Mouse (Mus musculus) E14TG2a.4 (cell line): Measurements from ENCODE around the gene Psmc3ip.
A peak's percentile ranks its signal among the peaks of the same experiment; 100 is the strongest.
"Not testable (repeated sequence)": the region's sequence is repeated elsewhere in the genome, so short reads cannot be mapped to it uniquely, and the experiment has no call there.

Experiments
- H3K27me3 ChIP-seq: 2 replicates; pipeline ENCODE4 v1.6.1; 2014; ENCODE audit warnings: low read length, control low read depth; ENCODE audit not compliant: insufficient read depth
- H3K36me3 ChIP-seq: 2 replicates; pipeline ENCODE4 v1.6.1; 2014; ENCODE audit warnings: low read length, control low read depth; ENCODE audit not compliant: insufficient read depth
- H3K4me1 ChIP-seq: replicated peaks from 2 replicates; pipeline ENCODE4 v1.6.1; 2014; ENCODE audit warnings: low read depth, low read length, control low read depth
- H3K4me3 ChIP-seq: replicated peaks from 2 replicates; pipeline ENCODE4 v1.5.1; 2014; ENCODE audit warnings: mild to moderate bottlenecking, low read length
- H3K9me3 ChIP-seq: 2 replicates; pipeline ENCODE4 v1.6.1; 2014; ENCODE audit warnings: low read length, control low read depth
- CTCF ChIP-seq: conservative IDR thresholded peaks from 2 replicates; pipeline ENCODE4 v1.5.1; 2014; ENCODE audit warnings: low read length
- NANOG ChIP-seq: IDR thresholded peaks from 2 replicates; pipeline ENCODE4 v1.6.1; 2014; ENCODE audit warnings: borderline replicate concordance, low read length, mixed read lengths
- POU5F1 ChIP-seq: IDR thresholded peaks from 2 replicates; pipeline ENCODE4 v1.6.1; 2014; ENCODE audit warnings: low read length, borderline replicate concordance

Psmc3ip gene

DNA sequence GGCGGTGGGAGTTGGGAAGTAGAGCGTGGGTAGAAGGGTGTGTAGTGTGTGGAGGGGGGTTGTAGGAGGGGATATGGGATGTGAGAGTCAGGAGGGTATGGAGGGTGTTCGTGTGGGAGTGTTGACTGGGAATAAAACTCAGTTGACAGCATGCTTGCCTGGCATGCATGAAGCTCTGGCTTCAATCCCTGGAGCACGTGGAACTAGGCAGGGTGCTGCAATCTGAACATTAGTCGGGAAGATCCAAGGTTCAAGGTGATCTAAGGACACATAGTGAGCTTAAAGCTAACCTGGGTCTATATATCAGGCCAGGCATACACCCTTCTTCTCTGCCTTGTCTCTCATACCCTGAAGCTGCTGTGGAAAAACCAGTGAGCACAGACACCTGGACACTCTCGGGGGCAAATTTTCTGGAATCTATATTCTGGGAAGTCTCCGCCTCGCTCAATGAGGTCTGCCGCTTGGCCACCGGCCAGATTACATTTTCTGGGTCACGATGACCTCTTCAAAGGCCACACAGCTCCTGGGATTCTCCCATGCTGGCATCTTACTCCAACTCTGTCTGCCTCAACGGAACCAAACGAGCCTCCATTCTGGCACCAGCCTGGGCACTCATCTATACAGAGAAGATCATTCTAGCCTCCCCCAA, 39.1 kb upstream of the Psmc3ip start:
- Histone ChIP-seq H3K9me3 (no peaks in the 10 kb centered on the region), H3K27me3 (peaks cover 7% of the 10 kb centered on the region; the same call in 1 of the 2 replicates), H3K4me1 (peaks cover 26% of the 10 kb centered on the region), H3K4me3 (no peak overlapping the region), H3K36me3 (no peaks in the 10 kb centered on the region)
- TF ChIP-seq NANOG (no peak), CTCF (no peak), POU5F1 (no peak)

DNA sequence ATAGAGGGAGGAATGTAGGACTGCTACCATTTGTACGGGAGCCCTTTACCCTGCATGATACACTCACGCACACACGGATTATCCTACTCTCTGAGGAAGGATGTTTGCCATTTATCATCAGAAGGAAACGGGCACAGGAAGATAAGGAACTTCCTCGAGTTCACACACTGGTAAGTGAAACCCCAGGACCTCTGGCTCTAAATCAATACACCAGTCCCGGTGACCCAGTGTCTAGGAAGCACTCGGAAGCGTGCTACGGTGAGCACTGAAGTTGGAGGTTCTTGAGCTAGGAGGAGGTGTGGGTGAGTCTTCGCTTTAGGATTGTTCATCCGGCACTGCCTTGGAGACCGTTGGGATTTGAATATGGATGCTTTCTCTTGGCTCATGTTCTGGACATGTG, 37.8 kb upstream of the Psmc3ip start:
- Histone ChIP-seq H3K36me3 (no peaks in the 10 kb centered on the region), H3K4me3 (no peak overlapping the region), H3K27me3 (peaks cover 6% of the 10 kb centered on the region; the same call in 1 of the 2 replicates), H3K9me3 (no peaks in the 10 kb centered on the region), H3K4me1 (peaks cover 20% of the 10 kb centered on the region)
- TF ChIP-seq POU5F1 = no peak

DNA sequence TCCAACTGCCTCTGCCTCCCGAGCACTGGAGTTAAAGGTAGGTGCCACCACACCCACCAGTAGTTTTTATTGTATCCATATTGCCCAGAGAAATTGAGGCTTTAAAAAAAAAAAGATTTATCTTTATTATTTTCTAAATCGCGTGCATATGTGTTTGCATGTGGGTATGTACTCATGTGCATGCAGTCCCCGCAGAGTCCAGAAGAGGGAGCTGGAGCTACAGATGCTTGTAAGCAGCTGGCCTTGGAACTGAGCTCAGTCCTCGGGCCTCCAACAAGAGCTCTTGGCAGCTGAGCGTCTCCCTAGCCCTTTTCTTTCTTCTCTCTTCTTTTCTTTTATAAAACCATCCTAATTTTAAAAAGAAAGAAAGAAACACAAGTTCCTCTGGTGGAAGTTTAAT, 36.5 kb upstream of the Psmc3ip start:
- no peaks in the 10 kb centered on the region for H3K9me3 ChIP-seq
- peak; percentile 96 for TF ChIP-seq CTCF
- TF ChIP-seq POU5F1 = no peak
- TF ChIP-seq NANOG = no peak
- peaks cover 6% of the 10 kb centered on the region; the same call in 1 of the 2 replicates for H3K27me3 ChIP-seq
- H3K36me3 ChIP-seq = peaks cover 1% of the 10 kb centered on the region
- H3K4me1 ChIP-seq = peaks cover 20% of the 10 kb centered on the region
- no peak overlapping the region for H3K4me3 ChIP-seq

DNA sequence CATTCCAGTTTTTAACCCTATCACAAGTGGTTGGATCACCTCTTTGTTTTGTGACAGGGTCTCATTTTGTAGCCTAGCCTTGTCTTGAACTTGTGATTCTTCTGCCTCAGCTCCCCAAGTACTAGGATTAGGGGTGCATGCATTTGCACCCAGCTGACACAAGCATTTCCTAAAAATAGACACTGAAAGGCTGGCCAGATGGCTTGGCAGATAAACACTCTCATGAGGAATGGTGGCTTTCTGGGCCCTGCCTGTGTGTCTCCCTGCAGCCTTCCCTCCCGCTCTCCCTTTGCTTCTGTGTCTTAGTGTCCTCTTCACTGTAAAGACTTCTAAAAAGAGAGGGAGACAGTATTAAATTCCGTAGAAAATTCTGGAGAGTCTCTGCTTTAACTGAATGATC, 36.0 kb upstream of the Psmc3ip start:
- Histone ChIP-seq H3K4me1 (peaks cover 20% of the 10 kb centered on the region), H3K27me3 (peaks cover 6% of the 10 kb centered on the region; the same call in 1 of the 2 replicates), H3K9me3 (no peaks in the 10 kb centered on the region), H3K4me3 (no peak overlapping the region), H3K36me3 (peaks cover 7% of the 10 kb centered on the region)
- TF ChIP-seq NANOG = no peak
- TF ChIP-seq CTCF = no peak
- no peak for TF ChIP-seq POU5F1

DNA sequence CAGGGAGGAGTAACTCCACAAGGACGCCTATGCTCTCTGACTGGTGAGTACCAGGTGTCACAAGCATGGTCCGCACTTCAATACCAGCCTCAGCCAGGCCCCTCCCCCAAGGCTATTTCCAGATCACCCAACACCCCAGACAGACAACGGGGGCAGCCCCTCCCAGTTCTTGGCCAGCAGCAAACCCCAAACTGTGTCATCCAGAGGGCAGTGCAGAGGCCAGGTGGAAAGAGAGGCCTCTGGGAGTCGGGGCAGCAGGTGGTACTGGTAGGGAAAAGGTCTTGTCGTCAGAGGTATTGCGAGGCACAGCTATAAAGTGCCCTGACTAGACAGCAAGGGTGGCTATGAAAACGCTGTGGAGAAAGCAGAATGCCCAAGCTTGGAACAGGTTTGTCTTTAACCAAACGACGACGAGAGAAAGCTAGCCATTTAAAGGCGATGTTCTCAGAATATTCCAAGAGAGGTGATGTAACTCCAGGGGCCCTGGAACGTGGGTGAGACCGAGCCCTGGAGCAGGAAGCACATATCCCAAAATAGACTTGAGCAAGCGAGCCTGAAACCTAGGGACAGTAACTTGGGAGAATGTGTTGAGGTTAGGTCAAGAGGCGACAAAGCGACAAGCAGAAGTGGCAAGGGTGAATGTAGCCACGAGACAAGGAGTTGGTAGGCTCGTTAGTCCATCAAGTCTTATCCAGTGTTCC, 35.0 kb upstream of the Psmc3ip start:
- no peaks in the 10 kb centered on the region for H3K9me3 ChIP-seq
- no peak overlapping the region for H3K4me3 ChIP-seq
- peaks cover 6% of the 10 kb centered on the region; the same call in 1 of the 2 replicates for H3K27me3 ChIP-seq
- H3K36me3 ChIP-seq = peaks cover 16% of the 10 kb centered on the region
- no peak for TF ChIP-seq POU5F1
- TF ChIP-seq NANOG = no peak
- TF ChIP-seq CTCF = no peak
- peaks cover 20% of the 10 kb centered on the region for H3K4me1 ChIP-seq

DNA sequence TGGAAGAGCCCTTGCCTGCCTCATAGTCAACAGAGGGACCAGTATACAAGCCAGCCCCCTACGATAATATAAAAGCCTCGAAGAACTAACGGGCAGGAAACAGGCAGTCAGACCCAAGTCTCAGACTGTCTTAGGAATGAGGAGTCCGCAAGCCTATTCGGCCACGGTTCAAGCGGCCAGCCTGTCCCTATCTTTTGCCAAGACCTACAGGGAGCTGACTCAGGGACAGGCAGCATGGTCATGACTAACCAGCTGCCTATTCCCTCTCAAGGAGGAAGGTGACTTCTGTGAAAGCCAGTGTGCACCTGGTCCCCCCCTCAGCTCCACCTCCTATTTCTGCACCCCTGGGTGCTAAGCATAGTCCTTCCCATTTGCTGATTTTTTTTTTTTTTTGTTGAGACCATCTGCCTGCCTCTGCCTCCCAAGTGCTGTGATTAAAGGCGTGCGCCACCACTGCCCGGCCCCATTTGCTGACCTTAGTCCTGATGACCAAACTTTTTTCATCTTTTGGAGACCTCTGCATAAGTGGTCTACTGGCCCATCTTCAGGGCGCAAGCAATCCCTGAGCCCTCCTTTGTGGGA, 33.9 kb upstream of the Psmc3ip start:
- peaks cover 18% of the 10 kb centered on the region for H3K4me1 ChIP-seq
- peaks cover 6% of the 10 kb centered on the region; the same call in 1 of the 2 replicates for H3K27me3 ChIP-seq
- H3K4me3 ChIP-seq = no peak overlapping the region
- TF ChIP-seq POU5F1 = no peak
- TF ChIP-seq CTCF = no peak
- TF ChIP-seq NANOG = no peak
- no peaks in the 10 kb centered on the region for H3K9me3 ChIP-seq
- H3K36me3 ChIP-seq = peaks cover 28% of the 10 kb centered on the region

DNA sequence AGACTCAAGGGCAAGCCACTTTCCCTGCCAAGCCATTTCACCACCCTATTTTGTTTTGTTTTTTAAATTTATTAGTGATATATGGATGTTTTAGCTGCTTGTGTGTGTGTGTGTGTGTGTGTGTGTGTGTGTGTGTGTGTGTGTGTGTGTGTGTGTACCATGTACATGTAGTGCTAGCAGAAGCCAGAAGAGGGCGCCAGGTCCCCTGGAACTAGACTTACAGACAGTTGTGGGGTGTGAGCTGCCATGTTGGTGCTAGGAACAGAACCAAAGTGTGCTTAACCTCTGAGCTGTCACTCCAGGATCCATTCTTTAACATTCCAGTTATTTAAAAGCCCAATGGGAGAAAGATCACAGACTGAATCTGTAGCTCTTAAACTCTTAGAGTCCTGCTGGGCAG, 31.8 kb upstream of the Psmc3ip start:
- no peaks in the 10 kb centered on the region for H3K9me3 ChIP-seq
- H3K4me3 ChIP-seq = no peak overlapping the region
- peaks cover 48% of the 10 kb centered on the region for H3K36me3 ChIP-seq
- H3K4me1 ChIP-seq = peaks cover 18% of the 10 kb centered on the region
- TF ChIP-seq POU5F1 = no peak
- no peak for TF ChIP-seq NANOG
- TF ChIP-seq CTCF = peak; percentile 34
- H3K27me3 ChIP-seq = peaks cover 6% of the 10 kb centered on the region; the same call in 1 of the 2 replicates

DNA sequence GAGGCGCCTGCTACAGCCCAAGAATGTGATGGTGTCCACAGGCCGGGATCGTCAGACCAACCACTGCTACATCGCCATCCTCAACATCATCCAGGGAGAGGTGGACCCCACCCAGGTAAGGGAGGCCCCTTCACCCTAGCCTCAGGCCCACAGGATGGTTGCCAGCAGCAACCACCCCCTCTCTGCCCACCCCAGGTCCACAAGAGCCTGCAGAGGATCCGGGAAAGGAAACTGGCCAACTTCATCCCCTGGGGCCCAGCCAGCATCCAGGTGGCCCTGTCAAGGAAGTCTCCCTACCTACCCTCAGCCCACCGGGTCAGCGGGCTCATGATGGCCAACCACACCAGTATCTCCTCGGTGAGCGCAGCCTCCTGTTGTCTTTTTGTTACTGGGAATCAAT, 29.8 kb upstream of the Psmc3ip start:
- Histone ChIP-seq H3K36me3 (peaks cover 58% of the 10 kb centered on the region), H3K4me1 (peaks cover 17% of the 10 kb centered on the region)
- not testable (repeated sequence) for H3K4me3 ChIP-seq, H3K9me3 ChIP-seq, H3K27me3 ChIP-seq

DNA sequence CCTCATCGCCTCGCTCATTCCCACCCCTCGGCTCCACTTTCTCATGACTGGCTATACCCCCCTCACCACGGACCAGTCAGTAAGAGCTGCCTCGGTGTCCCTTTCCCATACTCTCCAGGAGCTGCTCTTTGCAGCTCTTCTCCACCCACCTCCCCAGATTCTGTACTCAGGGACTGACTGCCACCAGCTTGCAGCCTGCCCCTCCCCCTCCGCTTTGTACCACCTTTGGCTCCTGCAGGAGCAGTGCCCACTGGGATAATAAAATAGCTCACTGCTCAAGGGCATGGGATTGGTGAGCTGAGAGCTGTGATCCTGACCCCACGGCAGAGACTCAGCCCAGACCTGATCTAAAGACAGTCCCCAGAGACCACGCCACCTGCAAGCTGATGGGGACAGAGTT, 29.3 kb upstream of the Psmc3ip start:
- not testable (repeated sequence) for H3K27me3 ChIP-seq, H3K4me3 ChIP-seq, H3K9me3 ChIP-seq
- peaks cover 16% of the 10 kb centered on the region for H3K4me1 ChIP-seq
- peaks cover 58% of the 10 kb centered on the region for H3K36me3 ChIP-seq
